ENCODE assay signal across 9 mouse cellular contexts in the genomic region with DNA sequence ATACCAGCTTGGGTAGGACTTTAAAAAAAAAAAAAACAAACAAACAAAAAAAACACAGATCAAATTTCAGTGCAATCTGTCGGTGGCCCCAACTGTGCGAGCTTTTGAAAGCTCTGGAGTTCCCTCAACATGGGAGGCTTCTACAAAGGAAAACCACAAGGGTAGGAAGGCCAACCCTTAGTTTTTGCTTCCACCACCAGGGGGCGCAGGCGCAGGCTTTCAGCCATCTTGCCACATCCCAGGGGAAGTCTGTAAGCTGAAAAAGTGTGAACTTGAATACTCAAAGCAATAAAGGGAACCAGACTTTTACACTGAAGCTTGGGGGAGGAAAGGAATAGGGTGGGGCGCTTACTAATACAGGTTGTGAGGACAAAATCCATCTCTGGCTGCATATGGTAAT. TPM values are rescaled to one million over a fixed set of nuclear protein-coding genes. Genes with fewer than 3 reads are reported as not detected.
A peak's percentile ranks its signal among the peaks of the same experiment; 100 is the strongest.
DNase-seq lines count a peak whose midpoint lies in the region; ATAC-seq lines count a peak whose summit lies in the region.
"Had no signal": no experiment of that assay in that cellular context is flagged by ENCODE, and none has a peak within 500 bp of the region (broad histone marks: within the 10 kb centered on the region; RNA-seq: fewer than 3 reads in every experiment).

No protein-coding gene starts in this region.

- H3K9me3 ChIP-seq in neural tube, embryonic 15.5 days (replicated peaks) = no peaks in the 10 kb centered on the region
- no peaks in the 10 kb centered on the region for H3K9me3 ChIP-seq in liver, embryonic 11.5 days (ENCODE audit: control insufficient read depth, low read length)
- H3K9me3 ChIP-seq: heart, embryonic 15.5 days had no signal

- DNase-seq in neural tube, embryonic 10.5 days (ENCODE audit: extremely low spot score, low spot score) = peak; percentile 71
- DNase-seq in adrenal gland, postnatal 14 days = peak; percentile 89
- peak; percentile 70 for DNase-seq in embryo, embryonic 9.5 days (ENCODE audit: extremely low spot score)
- DNase-seq in heart, postnatal 4 days = peak; percentile 89
- DNase-seq in liver, embryonic 11.5 days (ENCODE audit: low spot score) = peak; percentile 66
- peak; percentile 26 for DNase-seq in right cerebral cortex, adult 18-20 months
- DNase-seq in urinary bladder, postnatal 25 days (ENCODE audit: low spot score) = peak; percentile 46

- H3K27ac ChIP-seq in neural tube, embryonic 15.5 days (replicated peaks) = no peak overlapping the region
- no peak overlapping the region for H3K27ac ChIP-seq in liver, embryonic 11.5 days (ENCODE audit: low read depth, low read length)
- H3K27ac ChIP-seq: heart, embryonic 15.5 days had no signal

- H3K27me3 ChIP-seq in neural tube, embryonic 15.5 days (replicated peaks) = no peaks in the 10 kb centered on the region
- no peaks in the 10 kb centered on the region for H3K27me3 ChIP-seq in liver, embryonic 11.5 days (replicated peaks; ENCODE audit: control insufficient read depth, insufficient read depth, low read length)
- H3K27me3 ChIP-seq: heart, embryonic 15.5 days had no signal

- H3K36me3 ChIP-seq in neural tube, embryonic 15.5 days = no peaks in the 10 kb centered on the region
- no peaks in the 10 kb centered on the region for H3K36me3 ChIP-seq in liver, embryonic 11.5 days (ENCODE audit: control insufficient read depth, insufficient read depth, low read length)
- H3K36me3 ChIP-seq: heart, embryonic 15.5 days had no signal

- no peak overlapping the region for H3K4me3 ChIP-seq in neural tube, embryonic 15.5 days (replicated peaks)
- no peak overlapping the region for H3K4me3 ChIP-seq in liver, embryonic 11.5 days (ENCODE audit: low read depth, low read length)
- H3K4me3 ChIP-seq: heart, embryonic 15.5 days had no signal

- H3K4me1 ChIP-seq in neural tube, embryonic 15.5 days = peaks cover 4% of the 10 kb centered on the region; the same call in 1 of the 2 replicates
- peaks cover 4% of the 10 kb centered on the region; the same call in 1 of the 2 replicates for H3K4me1 ChIP-seq in liver, embryonic 11.5 days (replicated peaks; ENCODE audit: control insufficient read depth, insufficient read depth, low read length)

- H3K9ac ChIP-seq in neural tube, embryonic 15.5 days (replicated peaks) = no peak overlapping the region
- no peak overlapping the region for H3K9ac ChIP-seq in liver, embryonic 11.5 days (ENCODE audit: low read depth, low read length)
- H3K9ac ChIP-seq: heart, embryonic 15.5 days had no signal

- WGBS in neural tube, embryonic 15.5 days = 38% methylated on average over 5 of the region's 5 CpGs
- WGBS in liver, embryonic 11.5 days = 17% methylated on average over 5 of the region's 5 CpGs

- no peak for ATAC-seq in neural tube, embryonic 15.5 days (ENCODE audit: low FRiP score)
- ATAC-seq in liver, embryonic 11.5 days (replicated peaks; ENCODE audit: low FRiP score) = 0 out of 2 replicates have a peak, but pooled peaks have one; percentile 49

- no peak overlapping the region for H3K4me2 ChIP-seq in neural tube, embryonic 15.5 days
- no peak overlapping the region for H3K4me2 ChIP-seq in liver, embryonic 11.5 days
- H3K4me2 ChIP-seq: heart, embryonic 15.5 days had no signal

RNA-seq across cellular contexts. Expression of a gene that starts 1.0 kb away (rescaled TPM):
- polyA plus RNA-seq in neural tube, embryonic 15.5 days (2015; fragmentation: Nextera tagmentation; extraction: Ambion mirVana) = not detected in 2 replicates
- not detected in 2 replicates for total RNA-seq in adrenal gland, postnatal 14 days (2021)
- total RNA-seq in heart, postnatal 4 days (2021) = not detected
- polyA plus RNA-seq in liver, embryonic 11.5 days (2014; fragmentation: Nextera tagmentation; extraction: Ambion mirVana) = not detected in 2 replicates
- polyA plus RNA-seq: heart, embryonic 15.5 days had no signal

RNA-seq across cellular contexts. Expression of a gene that starts 4.0 kb away (rescaled TPM):
- 0.51 and 0.52 TPM in 2 replicates for polyA plus RNA-seq in neural tube, embryonic 15.5 days (2015; fragmentation: Nextera tagmentation; extraction: Ambion mirVana)
- 0.86 and 1.7 TPM in 2 replicates for total RNA-seq in adrenal gland, postnatal 14 days (2021)
- under 1 TPM; 0.20 to 0.50 TPM for total RNA-seq in heart, postnatal 4 days (2021)
- polyA plus RNA-seq in liver, embryonic 11.5 days (2014; fragmentation: Nextera tagmentation; extraction: Ambion mirVana) = 0.48 and 0.67 TPM in 2 replicates

RNA-seq across cellular contexts. Expression of a gene that starts 39.2 kb away (rescaled TPM):
- polyA plus RNA-seq in neural tube, embryonic 15.5 days (2015; fragmentation: Nextera tagmentation; extraction: Ambion mirVana) = not detected in 2 replicates
- not detected in 2 replicates for total RNA-seq in adrenal gland, postnatal 14 days (2021)
- total RNA-seq in heart, postnatal 4 days (2021) = not detected
- not detected in 2 replicates for polyA plus RNA-seq in liver, embryonic 11.5 days (2014; fragmentation: Nextera tagmentation; extraction: Ambion mirVana)
- polyA plus RNA-seq: heart, embryonic 15.5 days had no signal

RNA-seq across cellular contexts. Expression of a gene that starts 52.9 kb away (rescaled TPM):
- not detected in 2 replicates for polyA plus RNA-seq in neural tube, embryonic 15.5 days (2015; fragmentation: Nextera tagmentation; extraction: Ambion mirVana)
- total RNA-seq in adrenal gland, postnatal 14 days (2021) = not detected in 2 replicates
- total RNA-seq in heart, postnatal 4 days (2021) = not detected
- polyA plus RNA-seq in liver, embryonic 11.5 days (2014; fragmentation: Nextera tagmentation; extraction: Ambion mirVana) = not detected in 2 replicates
- polyA plus RNA-seq: heart, embryonic 15.5 days had no signal

Comparison
In these comparisons a context has a peak if more than half of its experiments do, and no peak if none do; other contexts are left out.
1. DNase-seq: peak in every context shown above with its lines; median percentile 89 in adrenal gland, postnatal 14 days; 89 in heart, postnatal 4 days; 71 in neural tube, embryonic 10.5 days; 70 in embryo, embryonic 9.5 days; 66 in liver, embryonic 11.5 days; 46 in urinary bladder, postnatal 25 days; 26 in right cerebral cortex, adult 18-20 months.